Mouse (Mus musculus): ENCODE data around the gene Hsf2.

DNA sequence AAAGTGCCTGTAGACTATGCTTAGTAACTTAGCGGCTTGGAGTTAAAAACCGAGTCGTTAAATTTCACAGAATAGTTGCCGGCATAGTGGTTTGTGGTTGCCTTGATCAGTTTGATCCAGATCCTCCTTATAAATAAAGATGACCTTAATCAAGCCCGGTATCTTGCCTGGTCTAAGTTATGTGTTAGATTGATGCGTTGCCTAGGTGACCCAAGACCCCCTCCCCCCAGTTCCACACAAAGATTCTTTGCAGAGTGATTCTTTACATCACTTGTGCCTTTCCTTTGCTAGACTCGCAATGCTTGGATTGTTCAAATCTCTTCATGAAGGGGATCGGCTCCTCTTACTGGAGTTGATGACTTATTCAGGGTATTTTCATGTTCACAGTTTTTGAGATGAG lies 1.0 kb downstream of the Hsf2 start:
- no peak for TF ChIP-seq CTCF (IDR thresholded peaks at IDR 0.05; ENCODE audit: borderline replicate concordance, extremely low read depth, insufficient read depth, insufficient read length)
- TF ChIP-seq POLR2A (IDR thresholded peaks at IDR 0.05; ENCODE audit: borderline replicate concordance, extremely low read depth, insufficient read depth, insufficient read length, poor library complexity, severe bottlenecking): no peak
